Mouse (Mus musculus) frontal cortex, postnatal 14 days (tissue): ENCODE measurements around the gene Lrpprc.

ENCODE experiments used
- DNase-seq, 2 experiments: peaks; one replicate each; pipeline ENCODE4 v3.0.0; 2022; ENCODE audit warnings: low spot score in 2 of 2

The Lrpprc gene

GRCm38 (mm10) chr17:84716252-84716872 is 74.2 kb downstream of the Lrpprc start:
- no peak for DNase-seq

GRCm38 (mm10) chr17:84714930-84715329 is 75.7 kb downstream of the Lrpprc start:
- DNase-seq, result no peak

- no peak for DNase-seq
Measured at GRCm38 (mm10) chr17:84713563-84714164, 76.9 kb downstream of the Lrpprc start.

- DNase-seq, result peak in 1 of 2 experiments; percentile 33
Measured at GRCm38 (mm10) chr17:84709403-84709851, 81.2 kb downstream of the Lrpprc start.

- no peak for DNase-seq
Measured at GRCm38 (mm10) chr17:84708818-84709217, 81.8 kb downstream of the Lrpprc start.

GRCm38 (mm10) chr17:84707407-84707806 is 83.2 kb downstream of the Lrpprc start:
- DNase-seq, result no peak

GRCm38 (mm10) chr17:84698727-84699126 is 91.9 kb downstream of the Lrpprc start:
- DNase-seq, result peak; percentile 42 to 62

GRCm38 (mm10) chr17:84696537-84696936 is 94.1 kb downstream of the Lrpprc start:
- no peak for DNase-seq

- no peak for DNase-seq
Measured at GRCm38 (mm10) chr17:84693741-84694140, 96.8 kb downstream of the Lrpprc start.

GRCm38 (mm10) chr17:84690111-84690510 is 100.5 kb downstream of the Lrpprc start:
- no peak for DNase-seq

GRCm38 (mm10) chr17:84689316-84689715 is 101.3 kb downstream of the Lrpprc start:
- DNase-seq, result no peak

- DNase-seq, result no peak
Measured at GRCm38 (mm10) chr17:84688834-84689233, 101.8 kb downstream of the Lrpprc start.

GRCm38 (mm10) chr17:84687994-84688393 is 102.6 kb downstream of the Lrpprc start:
- DNase-seq, result no peak

- no peak for DNase-seq
Measured at GRCm38 (mm10) chr17:84685286-84685685, 105.3 kb downstream of the Lrpprc start.

GRCm38 (mm10) chr17:84684284-84684683 is 106.3 kb downstream of the Lrpprc start:
- DNase-seq, result no peak

- no peak for DNase-seq
Measured at GRCm38 (mm10) chr17:84682734-84683717, 107.6 kb downstream of the Lrpprc start, which contains the start of gene Abcg5. TSS of gene Abcg5 (minus strand) at chr17:84683011.

- DNase-seq, result no peak
Measured at GRCm38 (mm10) chr17:84681670-84682069, 108.9 kb downstream of the Lrpprc start.

- DNase-seq, result no peak
Measured at GRCm38 (mm10) chr17:84677595-84677994, 113.0 kb downstream of the Lrpprc start.

- no peak for DNase-seq
Measured at GRCm38 (mm10) chr17:84675951-84676366, 114.6 kb downstream of the Lrpprc start, which contains the start of gene Abcg8. TSS of gene Abcg8 (plus strand) at chr17:84676302.

- no peak for DNase-seq
Measured at GRCm38 (mm10) chr17:84675204-84675603, 115.4 kb downstream of the Lrpprc start.

- DNase-seq, result no peak
Measured at GRCm38 (mm10) chr17:84674048-84674447, 116.5 kb downstream of the Lrpprc start.
